Mouse (Mus musculus): ENCODE measurements around the gene Pcca. TPM values are rescaled to one million over a fixed set of nuclear protein-coding genes. Genes with fewer than 3 reads are reported as not detected.

Pcca gene
- polyA plus RNA-seq, 1 experiment from 2014 or later, result 21.5 TPM

DNA sequence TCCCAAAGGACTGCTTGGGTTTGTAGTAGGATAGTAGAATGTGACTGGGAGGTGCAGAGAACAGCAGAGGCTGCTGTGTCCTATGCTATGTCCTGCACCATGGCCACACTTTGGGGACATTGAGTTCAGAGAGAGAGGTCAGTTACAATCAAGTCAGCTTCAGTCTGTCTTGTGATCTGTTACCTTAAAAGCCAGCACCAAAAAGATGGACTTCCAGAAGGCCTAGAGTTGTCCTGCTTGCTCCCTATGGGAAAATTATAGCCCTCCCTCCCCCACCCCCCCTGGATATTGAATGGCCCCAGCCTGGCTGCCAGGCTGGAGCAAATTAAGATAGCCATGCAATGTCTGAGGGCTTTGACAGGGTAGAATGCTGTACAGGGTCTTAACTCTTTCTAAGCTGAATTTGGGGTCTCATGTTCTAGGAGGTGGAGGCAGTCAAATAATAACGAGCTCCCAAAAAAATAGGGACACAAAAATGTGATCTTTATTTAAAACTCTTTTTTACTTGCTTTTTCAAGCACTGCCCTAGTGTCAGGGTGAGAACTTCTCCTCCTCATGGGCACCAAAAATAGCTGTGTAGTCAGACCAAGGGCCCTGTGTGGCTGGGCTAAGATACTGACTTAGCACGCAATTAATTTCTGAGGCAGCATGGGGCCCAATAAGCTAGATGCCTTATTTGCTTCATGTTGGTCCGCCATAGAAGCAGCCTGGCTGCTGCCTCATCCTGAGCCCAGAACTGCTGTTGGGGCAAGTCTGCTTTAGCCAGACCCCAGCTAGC is 353.8 kb downstream of the Pcca start:
- WGBS, result 96% methylated on average over 3 of the region's 3 CpGs

GRCm38 (mm10) chr14:122888480-122888872 is 354.4 kb downstream of the Pcca start:
- H3K27me3 ChIP-seq (replicated peaks; ENCODE audit: control insufficient read depth, insufficient read depth, low read length), result no peaks in the 10 kb centered on the region
- 88% methylated on average over 1 of the region's 1 CpGs for WGBS
- no peaks in the 10 kb centered on the region for H3K9me3 ChIP-seq (ENCODE audit: control insufficient read depth, low read length)
- peaks cover 9% of the 10 kb centered on the region; the same call in 1 of the 2 replicates for H3K36me3 ChIP-seq (ENCODE audit: control insufficient read depth, insufficient read depth, low read length)
- no peak for ATAC-seq (replicated peaks; ENCODE audit: low FRiP score, low TSS enrichment, low read depth)
- no peak overlapping the region for H3K4me3 ChIP-seq (ENCODE audit: low read depth, low read length)
- H3K27ac ChIP-seq (ENCODE audit: low read depth), result no peak overlapping the region
- no peak overlapping the region for H3K4me2 ChIP-seq (ENCODE audit: low read length)
- no peaks in the 10 kb centered on the region for H3K4me1 ChIP-seq (replicated peaks; ENCODE audit: control insufficient read depth, insufficient read depth, low read length)
- peak; percentile 38 for DNase-seq (ENCODE audit: low spot score)
- H3K9ac ChIP-seq (ENCODE audit: low read length), result no peak overlapping the region

More for the DNA sequence above, 353.8 kb downstream of the Pcca start:
- Histone ChIP-seq H3K36me3 (ENCODE audit: control insufficient read depth, insufficient read depth, low read length) (peaks cover 9% of the 10 kb centered on the region; the same call in 1 of the 2 replicates), H3K27ac (ENCODE audit: low read depth) (no peak overlapping the region), H3K4me3 (ENCODE audit: low read depth, low read length) (no peak overlapping the region), H3K4me2 (ENCODE audit: low read length) (no peak overlapping the region), H3K9ac (ENCODE audit: low read length) (no peak overlapping the region), H3K9me3 (ENCODE audit: control insufficient read depth, low read length) (no peaks in the 10 kb centered on the region), H3K4me1 (replicated peaks; ENCODE audit: control insufficient read depth, insufficient read depth, low read length) (no peaks in the 10 kb centered on the region), H3K27me3 (replicated peaks; ENCODE audit: control insufficient read depth, insufficient read depth, low read length) (no peaks in the 10 kb centered on the region)
- ATAC-seq (replicated peaks; ENCODE audit: low FRiP score, low TSS enrichment, low read depth) (no peak), DNase-seq (ENCODE audit: low spot score) (peak; percentile 13)

GRCm38 (mm10) chr14:122891470-122891968 is 357.4 kb downstream of the Pcca start:
- DNase-seq (ENCODE audit: low spot score), result peak; percentile 20
- 92% methylated on average over 12 of the region's 12 CpGs for WGBS

DNA sequence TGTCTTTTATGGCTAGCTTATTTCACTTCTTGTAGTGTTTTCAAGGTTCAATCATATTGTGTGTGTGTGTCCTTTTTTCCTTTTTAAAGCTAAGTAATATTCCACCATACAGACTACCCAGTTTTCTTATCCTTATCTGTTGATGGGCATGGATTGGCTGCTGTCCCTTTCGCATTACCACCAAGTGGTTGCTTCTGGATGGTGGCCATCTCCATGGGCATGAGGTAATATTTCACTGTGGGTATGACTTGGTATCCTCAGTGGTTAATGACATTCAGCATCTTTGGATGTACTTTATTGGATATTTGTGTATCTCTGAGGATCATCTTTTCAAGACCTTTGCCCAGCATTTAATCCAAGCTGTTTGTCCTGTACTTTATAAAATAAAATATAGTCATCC is 362.0 kb downstream of the Pcca start:
- Histone ChIP-seq H3K4me1 (replicated peaks; ENCODE audit: control insufficient read depth, insufficient read depth, low read length) (0 out of 2 replicates have a peak, but pooled peaks cover 3% of the 10 kb centered on the region), H3K27ac (ENCODE audit: low read depth) (no peak overlapping the region), H3K4me2 (ENCODE audit: low read length) (no peak overlapping the region), H3K27me3 (replicated peaks; ENCODE audit: control insufficient read depth, insufficient read depth, low read length) (no peaks in the 10 kb centered on the region), H3K9me3 (ENCODE audit: control insufficient read depth, low read length) (no peaks in the 10 kb centered on the region), H3K4me3 (ENCODE audit: low read depth, low read length) (no peak overlapping the region), H3K9ac (ENCODE audit: low read length) (no peak overlapping the region), H3K36me3 (ENCODE audit: control insufficient read depth, insufficient read depth, low read length) (peaks cover 8% of the 10 kb centered on the region; the same call in 1 of the 2 replicates)
- ATAC-seq (replicated peaks; ENCODE audit: low FRiP score, low TSS enrichment, low read depth) (no peak), DNase-seq (ENCODE audit: low spot score) (no peak)
- 98% methylated on average over 1 of the region's 1 CpGs for WGBS

More at GRCm38 (mm10) chr14:122891470-122891968, 357.4 kb downstream of the Pcca start:
- H3K27me3 ChIP-seq (replicated peaks; ENCODE audit: control insufficient read depth, insufficient read depth, low read length), result no peaks in the 10 kb centered on the region
- H3K9ac ChIP-seq (ENCODE audit: low read length), result no peak overlapping the region
- H3K9me3 ChIP-seq (ENCODE audit: control insufficient read depth, low read length), result no peaks in the 10 kb centered on the region
- no peaks in the 10 kb centered on the region for H3K4me1 ChIP-seq (replicated peaks; ENCODE audit: control insufficient read depth, insufficient read depth, low read length)
- H3K4me3 ChIP-seq (ENCODE audit: low read depth, low read length), result no peak overlapping the region
- H3K4me2 ChIP-seq (ENCODE audit: low read length), result no peak overlapping the region
- no peak for ATAC-seq (replicated peaks; ENCODE audit: low FRiP score, low TSS enrichment, low read depth)
- no peak overlapping the region for H3K27ac ChIP-seq (ENCODE audit: low read depth)
- H3K36me3 ChIP-seq (ENCODE audit: control insufficient read depth, insufficient read depth, low read length), result peaks cover 9% of the 10 kb centered on the region; the same call in 1 of the 2 replicates

DNA sequence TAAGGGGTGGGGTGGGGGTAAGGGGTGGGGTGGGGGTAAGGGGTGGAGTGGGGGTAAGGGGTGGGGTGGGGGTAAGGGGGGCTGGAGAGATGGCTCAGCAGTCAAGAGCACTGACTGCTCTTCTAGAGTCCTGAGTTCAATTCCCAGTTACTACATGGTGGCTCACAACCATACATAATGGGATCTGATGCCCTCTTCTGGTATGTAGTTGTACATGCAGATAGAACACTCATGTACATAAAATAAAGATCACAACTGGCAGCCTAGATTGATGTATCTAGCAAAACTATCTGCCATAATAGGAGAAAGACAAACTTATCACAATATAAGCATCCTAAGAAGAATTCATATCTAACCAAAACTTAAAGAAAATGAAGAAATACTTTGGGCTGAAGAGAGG is 364.4 kb downstream of the Pcca start:
- DNase-seq (ENCODE audit: low spot score), result no peak
- no peak overlapping the region for H3K4me3 ChIP-seq (ENCODE audit: low read depth, low read length)

DNA sequence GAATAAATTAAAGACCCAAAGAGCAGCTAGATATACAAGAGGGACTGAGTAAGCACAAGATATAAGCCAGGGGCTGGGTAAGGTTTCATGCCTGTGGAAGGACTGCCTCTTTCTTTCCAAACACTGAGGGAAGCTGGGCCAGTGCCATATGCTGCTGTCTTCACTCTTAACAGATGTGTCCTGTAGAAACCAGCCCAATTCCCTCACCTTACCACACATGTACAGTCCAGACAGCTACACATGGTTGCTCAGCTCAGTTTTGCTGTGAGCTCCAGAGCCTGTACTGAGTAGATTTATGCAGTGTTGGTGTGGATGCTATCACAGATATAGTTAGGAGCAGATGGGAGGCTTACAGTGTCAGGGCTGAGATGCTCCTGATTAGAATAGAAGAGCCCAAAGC is 366.6 kb downstream of the Pcca start:
- ATAC-seq (replicated peaks; ENCODE audit: low FRiP score, low TSS enrichment, low read depth) (no peak), DNase-seq (ENCODE audit: low spot score) (no peak)
- Histone ChIP-seq H3K4me1 (replicated peaks; ENCODE audit: control insufficient read depth, insufficient read depth, low read length) (0 out of 2 replicates have a peak, but pooled peaks cover 3% of the 10 kb centered on the region), H3K4me3 (ENCODE audit: low read depth, low read length) (no peak overlapping the region), H3K9ac (ENCODE audit: low read length) (no peak overlapping the region), H3K4me2 (ENCODE audit: low read length) (no peak overlapping the region), H3K9me3 (ENCODE audit: control insufficient read depth, low read length) (no peaks in the 10 kb centered on the region), H3K36me3 (ENCODE audit: control insufficient read depth, insufficient read depth, low read length) (no peaks in the 10 kb centered on the region), H3K27me3 (replicated peaks; ENCODE audit: control insufficient read depth, insufficient read depth, low read length) (no peaks in the 10 kb centered on the region), H3K27ac (ENCODE audit: low read depth) (no peak overlapping the region)

More for the DNA sequence above, 364.4 kb downstream of the Pcca start:
- Histone ChIP-seq H3K4me2 (ENCODE audit: low read length) (no peak overlapping the region), H3K27ac (ENCODE audit: low read depth) (no peak overlapping the region), H3K9me3 (ENCODE audit: control insufficient read depth, low read length) (no peaks in the 10 kb centered on the region), H3K27me3 (replicated peaks; ENCODE audit: control insufficient read depth, insufficient read depth, low read length) (no peaks in the 10 kb centered on the region), H3K36me3 (ENCODE audit: control insufficient read depth, insufficient read depth, low read length) (no peaks in the 10 kb centered on the region), H3K9ac (ENCODE audit: low read length) (no peak overlapping the region), H3K4me1 (replicated peaks; ENCODE audit: control insufficient read depth, insufficient read depth, low read length) (0 out of 2 replicates have a peak, but pooled peaks cover 3% of the 10 kb centered on the region)
- no peak for ATAC-seq (replicated peaks; ENCODE audit: low FRiP score, low TSS enrichment, low read depth)

- DNase-seq (ENCODE audit: low spot score) (no peak), ATAC-seq (replicated peaks; ENCODE audit: low FRiP score, low TSS enrichment, low read depth) (no peak)
- Histone ChIP-seq H3K4me2 (ENCODE audit: low read length) (no peak overlapping the region), H3K27me3 (replicated peaks; ENCODE audit: control insufficient read depth, insufficient read depth, low read length) (no peaks in the 10 kb centered on the region), H3K4me3 (ENCODE audit: low read depth, low read length) (no peak overlapping the region), H3K36me3 (ENCODE audit: control insufficient read depth, insufficient read depth, low read length) (no peaks in the 10 kb centered on the region), H3K9ac (ENCODE audit: low read length) (no peak overlapping the region), H3K4me1 (replicated peaks; ENCODE audit: control insufficient read depth, insufficient read depth, low read length) (0 out of 2 replicates have a peak, but pooled peaks cover 3% of the 10 kb centered on the region), H3K27ac (ENCODE audit: low read depth) (no peak overlapping the region), H3K9me3 (ENCODE audit: control insufficient read depth, low read length) (no peaks in the 10 kb centered on the region)
- 79% methylated on average over 3 of the region's 3 CpGs for WGBS
These were observed 367.1 kb downstream of the Pcca start for GRCm38 (mm10) chr14:122901177-122901576.

- no peak overlapping the region for H3K4me2 ChIP-seq (ENCODE audit: low read length)
- DNase-seq (ENCODE audit: low spot score), result no peak
- H3K9ac ChIP-seq (ENCODE audit: low read length), result no peak overlapping the region
- no peaks in the 10 kb centered on the region for H3K9me3 ChIP-seq (ENCODE audit: control insufficient read depth, low read length)
- H3K4me1 ChIP-seq (replicated peaks; ENCODE audit: control insufficient read depth, insufficient read depth, low read length), result 0 out of 2 replicates have a peak, but pooled peaks cover 3% of the 10 kb centered on the region
- no peak overlapping the region for H3K27ac ChIP-seq (ENCODE audit: low read depth)
- H3K4me3 ChIP-seq (ENCODE audit: low read depth, low read length), result no peak overlapping the region
- H3K36me3 ChIP-seq (ENCODE audit: control insufficient read depth, insufficient read depth, low read length), result no peaks in the 10 kb centered on the region
- 87% methylated on average over 2 of the region's 2 CpGs for WGBS
- no peaks in the 10 kb centered on the region for H3K27me3 ChIP-seq (replicated peaks; ENCODE audit: control insufficient read depth, insufficient read depth, low read length)
- no peak for ATAC-seq (replicated peaks; ENCODE audit: low FRiP score, low TSS enrichment, low read depth)
These were observed 367.6 kb downstream of the Pcca start for GRCm38 (mm10) chr14:122901715-122902114.
